Mouse (Mus musculus) heart, embryonic 11.5 days (tissue): ENCODE data around the gene Nav1. TPM values are rescaled to one million over a fixed set of nuclear protein-coding genes. Genes with fewer than 3 reads are reported as not detected.

Experiments
- ATAC-seq: fragments of 200-750 bp; cut with Nextera tagmentation; replicated peaks from 2 replicates; pipeline ENCODE4 v1.8.0; 2017; ENCODE audit warnings: moderate library complexity; ENCODE audit not compliant: insufficient number of reproducible peaks, low FRiP score, low TSS enrichment
- H3K27ac ChIP-seq: fragments of 300-500 bp; sonication (generic); 2 replicates; pipeline ENCODE4 v1.5.1; 2014; ENCODE audit warnings: mild to moderate bottlenecking, low read depth, low read length
- H3K27me3 ChIP-seq: fragments of 300-500 bp; sonication (generic); 2 replicates; pipeline ENCODE4 v1.6.1; 2014; ENCODE audit warnings: mild to moderate bottlenecking, low read length, mixed read lengths; ENCODE audit not compliant: control insufficient read depth, insufficient read depth
- H3K36me3 ChIP-seq: fragments of 300-500 bp; sonication (generic); 2 replicates; pipeline ENCODE4 v1.6.1; 2014; ENCODE audit warnings: mild to moderate bottlenecking, low read length, moderate library complexity, mixed read lengths; ENCODE audit not compliant: control insufficient read depth, insufficient read depth
- H3K4me1 ChIP-seq: fragments of 300-500 bp; sonication (generic); 2 replicates; pipeline ENCODE4 v1.6.1; 2014; ENCODE audit warnings: low read length; ENCODE audit not compliant: control insufficient read depth, insufficient read depth
- H3K4me2 ChIP-seq: fragments of 300-500 bp; sonication (generic); 2 replicates; pipeline ENCODE4 v1.6.1; 2014; ENCODE audit warnings: mild to moderate bottlenecking, moderate library complexity
- H3K4me3 ChIP-seq: fragments of 300-500 bp; sonication (generic); 2 replicates; pipeline ENCODE4 v1.5.1; 2014; ENCODE audit warnings: low read depth, low read length
- H3K9ac ChIP-seq: fragments of 300-500 bp; sonication (generic); 2 replicates; pipeline ENCODE4 v1.6.1; 2014; ENCODE audit warnings: mild to moderate bottlenecking, low read depth, low read length, moderate library complexity
- H3K9me3 ChIP-seq: fragments of 300-500 bp; sonication (generic); replicated peaks from 2 replicates; pipeline ENCODE4 v1.6.1; 2016; ENCODE audit warnings: low read length; ENCODE audit not compliant: control insufficient read depth
- WGBS: fragments of 180-500 bp; shearing (Covaris S2); extraction: QIAGEN DNeasy Blood & Tissue Kit; methylation state at CpG from one replicate; pipeline ENCODE4 v1.1.7; 2014; ENCODE audit not compliant: insufficient replicate concordance; 5-methylcytosine and 5-hydroxymethylcytosine counted together
- polyA plus RNA-seq: library from polyadenylated mRNA; unstranded; fragments of >200 nt; fragmentation: Nextera tagmentation; extraction: Ambion mirVana; gene quantifications from 2 replicates; pipeline ENCODE4 v1.2.1, GENCODE M21; 2014

Gene Nav1
- polyA plus RNA-seq, 1 experiment from 2014 or later, result 25.2 TPM

DNA sequence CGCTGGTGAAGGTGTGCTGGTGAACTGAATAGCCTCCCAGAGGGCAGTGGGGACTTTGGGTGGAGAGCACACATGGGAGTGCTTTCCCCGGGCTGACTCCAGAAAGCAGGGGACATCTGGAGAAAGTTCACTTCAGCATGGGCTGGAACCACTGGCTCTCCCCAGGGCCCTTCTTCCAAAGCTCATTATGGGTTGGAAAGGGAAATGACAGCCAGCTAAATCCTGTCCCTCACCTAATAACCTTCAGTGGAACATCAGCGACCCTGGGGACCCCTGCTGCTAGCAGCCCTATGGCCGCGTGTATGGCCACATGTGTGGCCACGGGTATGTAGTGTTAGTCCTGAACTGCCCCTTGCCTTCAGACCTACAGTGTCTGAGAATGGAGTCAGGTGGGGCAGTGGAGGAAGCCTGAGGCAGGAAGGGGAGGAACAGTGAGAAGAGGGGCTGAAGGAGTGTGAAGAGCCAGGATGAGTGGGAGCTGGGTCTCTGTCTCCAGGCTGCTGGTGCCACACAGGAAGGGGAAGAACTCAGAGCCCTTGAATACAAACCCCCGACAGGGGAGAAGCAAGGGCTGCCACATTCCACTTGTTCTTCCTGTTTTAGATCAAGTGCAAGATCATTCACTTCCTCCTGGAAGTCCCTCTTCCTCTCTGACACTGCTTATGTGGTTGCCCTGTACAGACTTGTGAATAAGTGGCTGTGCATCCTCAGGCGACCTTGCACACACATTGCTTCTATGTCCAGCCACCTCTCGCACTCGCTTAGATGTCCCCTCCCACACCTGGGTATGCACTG is 90.4 kb downstream of the Nav1 start:
- H3K9ac ChIP-seq, result no peak overlapping the region
- WGBS, result 55% methylated on average over 10 of the region's 10 CpGs
- no peak for ATAC-seq

DNA sequence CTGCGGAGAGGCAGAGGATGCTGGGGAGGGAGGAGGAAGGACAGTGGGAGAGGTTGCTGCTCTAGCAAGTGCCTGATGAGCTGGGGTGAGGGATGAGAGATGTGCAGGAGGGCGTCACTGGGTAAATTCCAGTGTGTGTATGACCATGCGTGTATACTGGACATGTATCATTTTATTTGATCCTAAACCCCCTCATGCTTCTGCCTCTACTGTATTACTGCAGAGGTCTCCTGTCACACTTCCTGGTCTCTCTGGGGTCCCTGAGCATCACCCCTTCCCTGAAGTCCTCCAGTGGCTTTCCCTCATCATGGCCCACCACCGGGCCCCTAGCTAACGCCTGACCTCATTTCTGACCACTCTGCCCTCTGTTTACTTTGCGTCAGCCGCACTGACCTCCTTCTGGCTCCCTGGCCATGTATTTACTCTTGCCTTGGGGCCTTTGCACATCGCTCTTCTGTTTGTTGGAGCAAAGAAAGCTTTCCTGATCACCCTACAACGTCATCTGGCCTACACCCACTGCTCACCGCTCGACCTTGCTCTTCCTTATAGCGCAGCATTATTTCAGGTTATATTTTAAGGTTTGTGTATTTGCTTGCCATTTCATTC is 91.4 kb downstream of the Nav1 start:
- 76% methylated on average over 12 of the region's 12 CpGs for WGBS
- H3K27ac ChIP-seq, result no peak overlapping the region
- H3K4me1 ChIP-seq, result peaks cover 55% of the 10 kb centered on the region

More for the DNA sequence above, 90.4 kb downstream of the Nav1 start:
- Histone ChIP-seq H3K4me1 (peaks cover 48% of the 10 kb centered on the region), H3K9me3 (no peaks in the 10 kb centered on the region), H3K27ac (no peak overlapping the region), H3K4me2 (no peak overlapping the region), H3K4me3 (no peak overlapping the region), H3K36me3 (no peaks in the 10 kb centered on the region), H3K27me3 (no peaks in the 10 kb centered on the region)

GRCm38 (mm10) chr1:135514913-135515632 is 92.0 kb downstream of the Nav1 start:
- Histone ChIP-seq H3K4me3 (no peak overlapping the region), H3K27me3 (no peaks in the 10 kb centered on the region), H3K36me3 (no peaks in the 10 kb centered on the region), H3K9me3 (no peaks in the 10 kb centered on the region), H3K4me1 (peaks cover 57% of the 10 kb centered on the region), H3K4me2 (no peak overlapping the region), H3K9ac (no peak overlapping the region), H3K27ac (no peak overlapping the region)
- ATAC-seq, result no peak
- 67% methylated on average over 9 of the region's 9 CpGs for WGBS

More for the DNA sequence above, 91.4 kb downstream of the Nav1 start:
- Histone ChIP-seq H3K9ac (no peak overlapping the region), H3K27me3 (no peaks in the 10 kb centered on the region), H3K36me3 (no peaks in the 10 kb centered on the region), H3K9me3 (no peaks in the 10 kb centered on the region), H3K4me3 (no peak overlapping the region), H3K4me2 (no peak overlapping the region)
- no peak for ATAC-seq

DNA sequence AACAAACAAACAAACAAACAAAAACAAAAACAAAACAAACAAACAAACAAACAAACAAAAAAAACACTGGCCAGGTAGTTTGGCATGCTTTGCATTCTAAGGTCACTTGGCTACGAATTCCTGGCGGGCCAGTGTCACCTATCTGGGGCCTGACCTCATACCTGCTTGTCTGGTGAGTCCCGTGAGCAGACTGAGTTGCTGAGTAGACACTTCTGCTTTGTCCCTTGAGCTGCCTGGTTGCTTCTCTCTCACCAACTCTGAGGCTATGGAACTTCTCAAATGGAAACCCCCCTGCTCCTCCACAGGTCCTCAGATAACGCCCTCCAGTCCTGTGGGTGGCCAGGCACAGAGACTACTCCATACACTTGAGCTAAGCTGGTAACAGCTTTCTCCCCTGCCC is 93.0 kb downstream of the Nav1 start:
- Histone ChIP-seq H3K4me1 (peaks cover 57% of the 10 kb centered on the region), H3K27ac (no peak overlapping the region)

DNA sequence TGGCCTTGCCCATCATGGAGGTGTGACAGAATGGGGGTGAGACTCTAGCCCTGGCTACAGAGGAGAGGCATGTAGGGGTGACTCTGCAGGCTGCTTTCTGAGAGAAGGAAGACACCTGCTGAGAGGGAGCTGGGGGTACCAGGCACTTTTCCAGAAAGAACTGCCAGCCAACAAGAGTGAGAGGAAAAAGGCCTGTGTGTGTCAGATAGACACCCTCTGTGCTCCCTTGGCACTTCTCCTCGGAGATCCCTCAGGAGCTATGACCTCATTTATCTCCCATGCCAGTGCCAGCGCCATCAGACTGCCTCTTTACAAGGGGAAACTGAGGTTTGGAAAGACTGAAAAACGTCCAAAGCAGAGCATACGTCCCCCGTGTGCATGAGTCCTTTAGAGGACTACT is 93.6 kb downstream of the Nav1 start:
- Histone ChIP-seq H3K36me3 (no peaks in the 10 kb centered on the region), H3K4me1 (peaks cover 63% of the 10 kb centered on the region), H3K27ac (peak overlapping the region; percentile 8), H3K27me3 (no peaks in the 10 kb centered on the region), H3K4me3 (no peak overlapping the region), H3K9me3 (no peaks in the 10 kb centered on the region), H3K4me2 (no peak overlapping the region), H3K9ac (no peak overlapping the region)
- ATAC-seq, result no peak
- 53% methylated on average over 5 of the region's 5 CpGs for WGBS

More for the DNA sequence above, 93.0 kb downstream of the Nav1 start:
- Histone ChIP-seq H3K4me3 (no peak overlapping the region), H3K9me3 (no peaks in the 10 kb centered on the region), H3K36me3 (no peaks in the 10 kb centered on the region), H3K27me3 (no peaks in the 10 kb centered on the region), H3K9ac (no peak overlapping the region), H3K4me2 (no peak overlapping the region)
- no peak for ATAC-seq
- 56% methylated on average over 4 of the region's 4 CpGs for WGBS

DNA sequence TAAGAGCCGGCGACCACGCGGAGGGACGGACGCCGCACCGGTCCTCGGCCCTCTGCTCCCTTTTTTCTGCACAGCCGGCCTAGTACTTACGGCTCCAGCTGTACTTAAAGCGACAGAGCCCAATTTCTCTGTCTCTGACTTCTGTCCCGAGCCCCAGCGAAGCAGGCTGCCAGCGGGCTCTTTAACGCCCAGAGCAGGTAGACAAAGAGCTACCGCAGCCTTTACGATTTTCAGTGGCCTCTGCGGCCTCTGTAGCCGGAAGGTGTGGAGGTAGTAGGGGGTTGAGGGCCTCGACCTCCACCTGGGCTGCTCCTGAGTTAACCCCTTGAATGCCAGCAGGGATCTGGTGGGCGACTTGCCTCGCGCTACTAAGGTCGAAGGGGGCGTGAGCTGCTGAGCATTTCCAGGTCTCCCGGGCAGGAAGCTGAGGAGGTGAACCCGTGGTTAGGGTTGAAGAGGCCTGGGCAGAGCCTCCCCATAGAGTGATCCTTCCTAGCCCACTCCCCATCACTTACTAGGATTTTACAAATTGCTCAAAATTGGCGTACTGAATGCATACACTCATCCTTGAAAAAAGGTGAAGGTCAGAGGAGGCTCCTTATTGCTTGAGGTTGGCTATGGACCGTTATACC is 96.6 kb downstream of the Nav1 start:
- peak overlapping the region; percentile 63 for H3K4me3 ChIP-seq
- H3K4me2 ChIP-seq, result peak overlapping the region; percentile 77
- no peaks in the 10 kb centered on the region for H3K27me3 ChIP-seq
- 3% methylated on average over 30 of the region's 30 CpGs for WGBS
- peak overlapping the region; percentile 78 for H3K9ac ChIP-seq
- H3K27ac ChIP-seq, result peak overlapping the region; percentile 59
- 0 out of 2 replicates have a peak, but pooled peaks have one; percentile 23 for ATAC-seq
- H3K9me3 ChIP-seq, result no peaks in the 10 kb centered on the region
- H3K36me3 ChIP-seq, result no peaks in the 10 kb centered on the region
- H3K4me1 ChIP-seq, result peaks cover 53% of the 10 kb centered on the region

GRCm38 (mm10) chr1:135509145-135510084 is 97.7 kb downstream of the Nav1 start:
- Histone ChIP-seq H3K9ac (peak overlapping the region; percentile 78), H3K4me1 (peaks cover 45% of the 10 kb centered on the region), H3K27ac (peak overlapping the region; percentile 59), H3K4me2 (peak overlapping the region; percentile 77), H3K9me3 (no peaks in the 10 kb centered on the region), H3K4me3 (peak overlapping the region; percentile 63), H3K27me3 (no peaks in the 10 kb centered on the region), H3K36me3 (no peaks in the 10 kb centered on the region)
- WGBS, result 11% methylated on average over 16 of the region's 16 CpGs
- no peak for ATAC-seq

- Histone ChIP-seq H3K4me2 (peak overlapping the region; percentile 77), H3K36me3 (no peaks in the 10 kb centered on the region), H3K4me3 (peak overlapping the region; percentile 63), H3K9me3 (no peaks in the 10 kb centered on the region), H3K9ac (peak overlapping the region; percentile 39), H3K27ac (no peak overlapping the region), H3K4me1 (peaks cover 35% of the 10 kb centered on the region), H3K27me3 (no peaks in the 10 kb centered on the region)
- no peak for ATAC-seq
- 22% methylated on average over 3 of the region's 3 CpGs for WGBS
Observed at GRCm38 (mm10) chr1:135508349-135508634, 98.8 kb downstream of the Nav1 start.
